Mouse (Mus musculus) embryonic facial prominence, embryonic 13.5 days (tissue): ENCODE measurements around the gene Chchd1. TPM values are rescaled to one million over a fixed set of nuclear protein-coding genes. Genes with fewer than 3 reads are reported as not detected.
A peak's percentile ranks its signal among the peaks of the same experiment; 100 is the strongest.
"Not testable (repeated sequence)": the region's sequence is repeated elsewhere in the genome, so short reads cannot be mapped to it uniquely, and the experiment has no call there.

ENCODE experiments used
- ATAC-seq: fragments of 200-750 bp; cut with Nextera tagmentation; 2 replicates; pipeline ENCODE4 v1.8.0; 2017; ENCODE audit warnings: low read depth; ENCODE audit not compliant: insufficient number of reproducible peaks, insufficient read depth, low FRiP score, low TSS enrichment
- H3K27ac ChIP-seq: fragments of 300-500 bp; sonication (generic); 2 replicates; pipeline ENCODE4 v1.5.1; 2015; ENCODE audit warnings: moderate library complexity, mild to moderate bottlenecking, inconsistent platforms
- H3K27me3 ChIP-seq: fragments of 300-500 bp; sonication (generic); 2 replicates; pipeline ENCODE4 v1.6.1; 2015; ENCODE audit warnings: mild to moderate bottlenecking, inconsistent platforms
- H3K36me3 ChIP-seq: fragments of 300-500 bp; sonication (generic); 2 replicates; pipeline ENCODE4 v1.6.1; 2015; ENCODE audit warnings: mild to moderate bottlenecking, inconsistent platforms
- H3K4me1 ChIP-seq: fragments of 300-500 bp; sonication (generic); 2 replicates; pipeline ENCODE4 v1.6.1; 2015; ENCODE audit warnings: inconsistent platforms
- H3K4me2 ChIP-seq: fragments of 300-500 bp; sonication (generic); 2 replicates; pipeline ENCODE4 v1.6.1; 2015; ENCODE audit warnings: moderate library complexity, mild to moderate bottlenecking, inconsistent platforms
- H3K4me3 ChIP-seq: fragments of 300-500 bp; sonication (generic); 2 replicates; pipeline ENCODE4 v1.5.1; 2015; ENCODE audit warnings: mild to moderate bottlenecking, inconsistent platforms
- H3K9ac ChIP-seq: fragments of 300-500 bp; sonication (generic); 2 replicates; pipeline ENCODE4 v1.6.1; 2015; ENCODE audit warnings: mild to moderate bottlenecking, inconsistent platforms
- H3K9me3 ChIP-seq: fragments of 300-500 bp; sonication (generic); 2 replicates; pipeline ENCODE4 v1.6.1; 2016; ENCODE audit warnings: inconsistent platforms
- WGBS: fragments of 180-500 bp; shearing (Covaris S2); methylation state at CpG from one replicate; pipeline ENCODE4 v1.1.7; 2015; ENCODE audit warnings: mixed read lengths; 5-methylcytosine and 5-hydroxymethylcytosine counted together
- polyA plus RNA-seq: library from polyadenylated mRNA; unstranded; fragments of >200 nt; fragmentation: Nextera tagmentation; extraction: Ambion mirVana; gene quantifications from 2 replicates; pipeline ENCODE4 v1.2.1, GENCODE M21; 2015

Chchd1 gene
- polyA plus RNA-seq, 1 experiment from 2014 or later, result 219 TPM

- H3K9me3 ChIP-seq, H3K27me3 ChIP-seq, ATAC-seq: not testable (repeated sequence)
- H3K9ac ChIP-seq, result peak overlapping the region; percentile 86
- H3K27ac ChIP-seq, result peak overlapping the region; percentile 87
- H3K36me3 ChIP-seq, result peaks cover 14% of the 10 kb centered on the region
- WGBS, result 5% methylated on average over 8 of the region's 8 CpGs
- H3K4me1 ChIP-seq, result peaks cover 39% of the 10 kb centered on the region
- H3K4me2 ChIP-seq, result peak overlapping the region; percentile 65
- peak overlapping the region; percentile 81 for H3K4me3 ChIP-seq
Measured at GRCm38 (mm10) chr14:20703461-20703860, 655 bp downstream of the Chchd1 start.

- peak within 1 kb of the TSS; percentile 100 for H3K4me3 ChIP-seq
- peak within 1 kb of the TSS; percentile 78 for H3K4me2 ChIP-seq
- peaks cover 24% of the 10 kb centered on the region for H3K4me1 ChIP-seq
- ATAC-seq, result peak; percentile 86
- peak within 1 kb of the TSS; percentile 99 for H3K9ac ChIP-seq
- peaks cover 36% of the 10 kb centered on the region for H3K36me3 ChIP-seq
- no peaks in the 10 kb centered on the region for H3K27me3 ChIP-seq
- no peaks in the 10 kb centered on the region for H3K9me3 ChIP-seq
- 1% methylated on average over 80 of the region's 80 CpGs for WGBS
- H3K27ac ChIP-seq, result peak within 1 kb of the TSS; percentile 90
Measured at GRCm38 (mm10) chr14:20707201-20708190, 4.7 kb downstream of the Chchd1 start, which contains the start of gene Zswim8. Zswim8 (plus strand) TSS chr14:20707552.

DNA sequence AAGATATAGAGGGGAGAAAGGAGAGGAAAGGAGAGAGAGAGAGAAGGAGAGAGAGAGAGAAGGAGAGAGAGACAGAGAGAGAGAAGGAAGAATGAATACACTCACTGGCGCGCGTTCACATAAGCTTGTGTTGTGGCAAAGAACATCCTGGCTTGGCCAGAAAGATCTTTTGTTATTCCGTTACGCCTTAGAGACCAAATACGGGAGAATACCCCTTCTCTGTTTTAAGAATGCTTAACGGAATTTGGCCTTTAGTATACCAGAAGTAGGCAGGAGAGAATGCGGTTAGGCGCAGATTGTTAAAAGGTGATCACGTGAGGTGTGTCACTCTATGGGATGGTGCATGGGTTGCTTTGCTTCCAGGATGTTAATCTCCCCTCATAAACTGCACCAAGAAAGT lies 5.4 kb downstream of the Chchd1 start:
- Histone ChIP-seq H3K27me3 (no peaks in the 10 kb centered on the region), H3K36me3 (peaks cover 43% of the 10 kb centered on the region), H3K27ac (peak overlapping the region; percentile 90; the same call in 1 of the 2 replicates), H3K9ac (peak overlapping the region; percentile 99), H3K4me1 (peaks cover 24% of the 10 kb centered on the region), H3K4me2 (peak overlapping the region; percentile 78), H3K4me3 (peak overlapping the region; percentile 100), H3K9me3 (no peaks in the 10 kb centered on the region)
- 7% methylated on average over 10 of the region's 10 CpGs for WGBS
- no peak for ATAC-seq

DNA sequence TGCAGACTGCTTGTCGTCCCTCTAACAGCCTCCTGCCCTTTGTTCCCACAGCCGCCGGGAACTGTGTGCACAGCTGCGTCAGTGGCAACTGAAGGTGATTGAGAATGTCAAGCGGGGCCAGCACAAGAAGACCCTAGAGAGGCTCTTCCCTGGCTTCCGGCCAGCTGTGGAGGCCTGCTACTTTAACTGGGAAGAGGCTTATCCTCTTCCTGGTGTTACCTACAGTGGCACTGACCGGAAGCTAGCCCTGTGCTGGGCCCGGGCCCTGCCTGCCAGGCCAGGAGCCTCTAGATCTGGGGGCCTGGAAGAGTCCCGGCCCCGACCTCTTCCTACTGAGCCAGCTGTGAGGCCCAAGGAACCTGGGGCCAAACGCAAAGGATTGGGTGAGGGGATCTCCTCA lies 11.0 kb downstream of the Chchd1 start:
- H3K9ac ChIP-seq, result no peak overlapping the region
- peaks cover 89% of the 10 kb centered on the region for H3K36me3 ChIP-seq
- no peak for ATAC-seq

DNA sequence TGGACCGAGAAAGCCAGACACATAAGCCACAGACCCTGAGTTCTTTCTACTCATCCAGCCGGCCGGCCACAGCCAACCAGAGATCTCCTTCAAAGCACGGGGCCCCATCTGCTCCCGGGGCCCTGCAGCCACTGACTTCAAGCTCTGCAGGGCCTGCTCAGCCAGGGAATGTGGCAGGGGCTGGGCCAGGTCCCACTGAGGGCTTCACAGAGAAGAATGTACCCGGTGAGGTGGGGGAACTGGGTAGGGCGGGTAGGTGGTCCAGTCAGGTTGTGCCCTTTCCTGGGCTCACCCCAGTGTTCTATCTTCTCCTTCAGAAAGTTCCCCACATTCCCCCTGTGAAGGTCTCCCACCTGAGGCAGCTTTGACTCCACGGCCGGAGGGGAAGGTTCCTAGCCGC lies 15.6 kb downstream of the Chchd1 start:
- H3K9me3 ChIP-seq, result no peaks in the 10 kb centered on the region
- no peak overlapping the region for H3K4me2 ChIP-seq
- 90% methylated on average over 10 of the region's 10 CpGs for WGBS
- no peak for ATAC-seq
- H3K4me3 ChIP-seq, result no peak overlapping the region
- H3K27me3 ChIP-seq, result no peaks in the 10 kb centered on the region
- peaks cover 98% of the 10 kb centered on the region for H3K36me3 ChIP-seq
- no peak overlapping the region for H3K9ac ChIP-seq
- H3K4me1 ChIP-seq, result no peaks in the 10 kb centered on the region
- H3K27ac ChIP-seq, result no peak overlapping the region

More for the DNA sequence above, 11.0 kb downstream of the Chchd1 start:
- Histone ChIP-seq H3K4me3 (no peak overlapping the region), H3K4me2 (no peak overlapping the region), H3K27ac (no peak overlapping the region), H3K4me1 (peaks cover 11% of the 10 kb centered on the region), H3K27me3 (no peaks in the 10 kb centered on the region), H3K9me3 (no peaks in the 10 kb centered on the region)
- 85% methylated on average over 11 of the region's 11 CpGs for WGBS

DNA sequence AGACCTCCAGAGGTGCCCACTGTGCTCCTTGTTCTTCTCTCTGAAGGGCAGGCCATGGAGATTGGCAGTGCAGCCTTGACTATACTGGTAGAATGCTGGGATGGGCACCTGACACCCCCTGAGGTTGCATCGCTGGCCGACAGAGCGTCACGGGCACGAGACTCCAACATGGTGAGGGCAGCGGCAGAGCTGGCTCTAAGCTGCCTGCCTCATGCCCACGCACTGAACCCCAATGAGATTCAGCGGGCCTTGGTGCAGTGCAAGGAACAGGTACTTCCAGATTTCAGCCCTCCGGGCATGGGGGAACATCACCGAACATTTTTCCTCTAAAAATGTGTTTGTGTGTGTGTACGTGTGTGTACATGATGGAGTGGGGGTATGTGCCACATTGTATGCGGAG lies 17.0 kb downstream of the Chchd1 start:
- Histone ChIP-seq H3K27me3 (no peaks in the 10 kb centered on the region), H3K9ac (no peak overlapping the region), H3K4me3 (no peak overlapping the region), H3K36me3 (peaks cover 97% of the 10 kb centered on the region), H3K4me1 (no peaks in the 10 kb centered on the region), H3K9me3 (no peaks in the 10 kb centered on the region), H3K4me2 (no peak overlapping the region), H3K27ac (no peak overlapping the region)
- WGBS, result 89% methylated on average over 12 of the region's 12 CpGs
- ATAC-seq, result no peak

- Histone ChIP-seq H3K4me3 (no peak overlapping the region), H3K9me3 (no peaks in the 10 kb centered on the region), H3K4me1 (no peaks in the 10 kb centered on the region), H3K27me3 (no peaks in the 10 kb centered on the region), H3K9ac (no peak overlapping the region), H3K4me2 (no peak overlapping the region), H3K27ac (no peak overlapping the region), H3K36me3 (peaks cover 96% of the 10 kb centered on the region)
- WGBS, result 82% methylated on average over 4 of the region's 4 CpGs
- no peak for ATAC-seq
Measured at GRCm38 (mm10) chr14:20721371-20721770, 18.6 kb downstream of the Chchd1 start.

DNA sequence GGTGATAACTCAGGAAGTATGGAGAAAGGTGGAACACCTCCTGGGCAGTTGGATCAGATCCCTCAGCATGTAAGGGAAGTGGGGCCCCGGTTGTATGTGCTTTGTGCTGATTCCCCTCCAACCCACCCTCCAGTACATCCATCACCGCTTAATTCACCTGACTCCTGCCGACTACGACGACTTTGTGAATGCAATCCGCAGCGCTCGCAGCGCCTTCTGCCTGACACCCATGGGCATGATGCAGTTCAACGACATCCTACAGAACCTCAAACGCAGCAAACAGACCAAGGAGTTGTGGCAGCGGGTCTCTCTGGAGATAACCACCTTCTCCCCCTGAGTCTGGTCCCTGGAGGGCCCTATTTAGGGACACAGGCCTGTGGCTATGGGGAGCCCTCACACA lies 20.2 kb downstream of the Chchd1 start:
- Histone ChIP-seq H3K36me3 (peaks cover 92% of the 10 kb centered on the region), H3K27me3 (no peaks in the 10 kb centered on the region), H3K9ac (no peak overlapping the region), H3K4me3 (no peak overlapping the region), H3K4me2 (no peak overlapping the region), H3K9me3 (no peaks in the 10 kb centered on the region), H3K27ac (no peak overlapping the region), H3K4me1 (no peaks in the 10 kb centered on the region)
- no peak for ATAC-seq
- WGBS, result 94% methylated on average over 12 of the region's 12 CpGs

GRCm38 (mm10) chr14:20724043-20724442 lies 21.2 kb downstream of the Chchd1 start:
- H3K4me1 ChIP-seq, result no peaks in the 10 kb centered on the region
- WGBS, result 19% methylated on average over 5 of the region's 5 CpGs
- peaks cover 91% of the 10 kb centered on the region for H3K36me3 ChIP-seq
- H3K27me3 ChIP-seq, result no peaks in the 10 kb centered on the region
- no peak for ATAC-seq
- H3K9ac ChIP-seq, result 0 out of 2 replicates have a peak overlapping the region, but pooled peaks have one; percentile 12
- no peak overlapping the region for H3K4me2 ChIP-seq
- no peak overlapping the region for H3K27ac ChIP-seq
- H3K4me3 ChIP-seq, result no peak overlapping the region
- H3K9me3 ChIP-seq, result no peaks in the 10 kb centered on the region

DNA sequence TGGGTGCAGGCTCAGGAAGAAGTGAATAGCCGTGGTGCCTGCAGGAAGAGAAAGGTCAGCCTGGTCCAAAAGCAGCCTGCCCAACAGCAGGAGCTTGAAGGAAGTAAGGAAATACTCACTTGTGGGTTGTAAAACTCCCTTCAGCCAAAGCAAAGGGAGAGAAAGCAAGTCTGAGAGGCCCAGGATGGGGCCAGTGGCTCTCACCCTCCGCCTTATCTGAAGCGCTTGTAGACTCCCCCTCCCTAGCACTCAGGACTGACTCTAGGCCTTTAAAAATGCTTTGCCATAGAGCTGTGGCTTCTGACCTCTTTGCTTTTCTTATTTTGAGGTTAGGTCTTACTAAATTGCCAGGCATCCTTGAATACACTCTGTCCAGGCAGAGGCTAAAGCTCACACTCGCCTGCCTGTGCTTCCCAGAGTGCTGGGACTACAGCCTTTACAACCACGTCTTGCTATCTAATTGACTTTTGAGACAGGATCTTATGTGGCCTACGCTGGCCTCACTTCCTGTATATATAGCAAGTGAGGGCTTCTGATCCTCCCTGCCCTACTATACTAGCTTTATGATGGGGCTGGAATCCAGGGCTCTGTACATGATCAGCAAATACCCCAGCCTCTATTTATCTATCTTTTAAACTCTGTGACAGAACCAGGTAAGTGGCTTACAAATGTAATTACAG lies 23.0 kb downstream of the Chchd1 start:
- H3K4me1 ChIP-seq, result no peaks in the 10 kb centered on the region
- H3K4me3 ChIP-seq, result no peak overlapping the region
- H3K27me3 ChIP-seq, result no peaks in the 10 kb centered on the region
- H3K9me3 ChIP-seq, result no peaks in the 10 kb centered on the region
- H3K4me2 ChIP-seq, result no peak overlapping the region
- 83% methylated on average over 6 of the region's 6 CpGs for WGBS
- no peak for ATAC-seq
- no peak overlapping the region for H3K27ac ChIP-seq
- peaks cover 93% of the 10 kb centered on the region for H3K36me3 ChIP-seq
- H3K9ac ChIP-seq, result peak overlapping the region; percentile 27; the same call in 1 of the 2 replicates

DNA sequence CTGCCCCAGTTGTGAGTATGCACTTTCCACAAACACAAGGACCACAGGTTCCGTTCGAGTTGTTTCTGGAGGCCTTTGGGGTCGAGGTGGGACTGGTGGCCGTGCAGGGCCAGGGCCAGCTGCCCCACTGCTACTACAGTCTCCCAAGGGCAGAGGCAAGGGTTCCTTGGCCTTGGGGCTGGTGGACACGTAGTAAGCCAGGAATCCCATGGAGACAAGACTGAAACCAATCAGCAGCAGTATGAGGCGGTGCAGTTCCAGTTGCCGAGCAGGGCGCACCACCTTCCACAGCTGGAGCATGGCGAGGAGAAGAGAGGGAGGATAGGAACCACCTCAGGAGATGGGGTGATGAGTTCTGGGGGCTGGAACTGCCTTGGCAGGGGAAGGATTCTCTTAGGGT lies 27.1 kb downstream of the Chchd1 start:
- 91% methylated on average over 9 of the region's 9 CpGs for WGBS
- no peak for ATAC-seq
- H3K4me2 ChIP-seq, result no peak overlapping the region
- peaks cover 13% of the 10 kb centered on the region for H3K4me1 ChIP-seq
- no peaks in the 10 kb centered on the region for H3K9me3 ChIP-seq
- H3K27ac ChIP-seq, result no peak overlapping the region
- peaks cover 63% of the 10 kb centered on the region for H3K36me3 ChIP-seq
- no peak overlapping the region for H3K9ac ChIP-seq
- H3K27me3 ChIP-seq, result no peaks in the 10 kb centered on the region
- H3K4me3 ChIP-seq, result no peak overlapping the region
